Mouse (Mus musculus) inflammation-experienced regulatory T-cells (primary cell): ENCODE results near the gene Atg14. TPM values are rescaled to one million over a fixed set of nuclear protein-coding genes. Genes with fewer than 3 reads are reported as not detected.

Source experiments
- polyA plus RNA-seq, 2 experiments: library from polyadenylated mRNA; unstranded; fragments of 100-300 nt; shearing (Covaris generic); gene quantifications; one replicate each; pipeline ENCODE4 v1.2.1; 2017

Atg14 gene
- polyA plus RNA-seq: 10 to 100 TPM; 15.4 to 21.9 TPM

GRCm38 (mm10) chr14:47570549-47570948, at the start of gene Atg14:
TSS of gene Atg14 (minus strand) at chr14:47570649.

Other genes starting within 250 kb of the Atg14 start
- 10 to 100 TPM; 15.0 to 29.6 TPM for gene Lgals3, start 202.9 kb downstream of the Atg14 start, polyA plus RNA-seq
- 10 to 100 TPM; 11.7 to 13.6 TPM for gene Dlgap5, start 152.2 kb downstream of the Atg14 start, polyA plus RNA-seq
- gene Fbxo34, start 120.2 kb downstream of the Atg14 start, polyA plus RNA-seq: 10 to 100 TPM; 19.3 to 19.8 TPM
- gene Ktn1, start 77.8 kb upstream of the Atg14 start, polyA plus RNA-seq: 10 to 100 TPM; 47.1 to 63.4 TPM